Mouse (Mus musculus): ENCODE measurements around the gene Rad17.

The Rad17 gene

GRCm38 (mm10) chr13:100612903-100613302 is 37.9 kb downstream of the Rad17 start:
- no peak for DNase-seq

GRCm38 (mm10) chr13:100612251-100612650 is 38.6 kb downstream of the Rad17 start:
- DNase-seq, result no peak

- no peak for DNase-seq
Measured at GRCm38 (mm10) chr13:100611266-100611665, 39.6 kb downstream of the Rad17 start.

- DNase-seq, result no peak
Measured at GRCm38 (mm10) chr13:100607756-100608155, 43.1 kb downstream of the Rad17 start.

GRCm38 (mm10) chr13:100605845-100606244 is 45.0 kb downstream of the Rad17 start:
- DNase-seq, result no peak

GRCm38 (mm10) chr13:100603738-100604095 is 47.1 kb downstream of the Rad17 start:
- no peak for DNase-seq

GRCm38 (mm10) chr13:100603031-100603737 is 47.7 kb downstream of the Rad17 start:
- no peak for DNase-seq

GRCm38 (mm10) chr13:100602239-100602902 is 48.5 kb downstream of the Rad17 start:
- DNase-seq, result peak; percentile 71

- no peak for DNase-seq
Measured at GRCm38 (mm10) chr13:100601034-100601433, 49.8 kb downstream of the Rad17 start.

GRCm38 (mm10) chr13:100600317-100600716 is 50.5 kb downstream of the Rad17 start:
- DNase-seq, result no peak

- DNase-seq, result no peak
Measured at GRCm38 (mm10) chr13:100597284-100597683, 53.6 kb downstream of the Rad17 start.

GRCm38 (mm10) chr13:100595552-100595885 is 55.3 kb downstream of the Rad17 start:
- no peak for DNase-seq

- peak; percentile 34 for DNase-seq
Measured at GRCm38 (mm10) chr13:100594838-100595551, 55.9 kb downstream of the Rad17 start.

- DNase-seq, result peak; percentile 52
Measured at GRCm38 (mm10) chr13:100594041-100594792, 56.6 kb downstream of the Rad17 start.

- DNase-seq, result no peak
Measured at GRCm38 (mm10) chr13:100588646-100589045, 62.2 kb downstream of the Rad17 start.

GRCm38 (mm10) chr13:100582144-100582543 is 68.7 kb downstream of the Rad17 start:
- no peak for DNase-seq

GRCm38 (mm10) chr13:100581701-100582100 is 69.2 kb downstream of the Rad17 start:
- DNase-seq, result peak; percentile 73

GRCm38 (mm10) chr13:100579951-100580350 is 70.9 kb downstream of the Rad17 start:
- peak; percentile 30 for DNase-seq

GRCm38 (mm10) chr13:100579220-100579619 is 71.6 kb downstream of the Rad17 start:
- DNase-seq, result no peak

- no peak for DNase-seq
Measured at GRCm38 (mm10) chr13:100575950-100576349, 74.9 kb downstream of the Rad17 start.

- no peak for DNase-seq
Measured at GRCm38 (mm10) chr13:100570713-100571112, 80.1 kb downstream of the Rad17 start.

- DNase-seq, result no peak
Measured at GRCm38 (mm10) chr13:100568359-100568758, 82.5 kb downstream of the Rad17 start.
